Mouse (Mus musculus) gastrocnemius, postnatal 25 days (tissue): Measurements from ENCODE around the gene Gtf2ird1. TPM values are rescaled to one million over a fixed set of nuclear protein-coding genes. Genes with fewer than 3 reads are reported as not detected.
A peak's percentile ranks its signal among the peaks of the same experiment; 100 is the strongest.
"Not testable (repeated sequence)": the region's sequence is repeated elsewhere in the genome, so short reads cannot be mapped to it uniquely, and the experiment has no call there.

ENCODE experiments used
- DNase-seq: peaks from one replicate; pipeline ENCODE4 v3.0.0; 2022
- total RNA-seq, 2 experiments: library from RNA; stranded (reverse); gene quantifications; 1 replicate in 1 of 2; 2 replicates in 1 of 2; pipeline ENCODE4 v1.2.3; 2021

Gene Gtf2ird1
- total RNA-seq, 2 experiments from 2014 or later: 9.6 to 9.9 TPM

- not testable (repeated sequence) for DNase-seq
Measured at GRCm38 (mm10) chr5:134343530-134343929, 113.0 kb downstream of the Gtf2ird1 start.

- peak; percentile 9 for DNase-seq
Measured at GRCm38 (mm10) chr5:134342503-134343205, 113.9 kb downstream of the Gtf2ird1 start.

GRCm38 (mm10) chr5:134341721-134342120 lies 114.8 kb downstream of the Gtf2ird1 start:
- DNase-seq: no peak

GRCm38 (mm10) chr5:134341321-134341720 lies 115.2 kb downstream of the Gtf2ird1 start:
- no peak for DNase-seq

- no peak for DNase-seq
Measured at GRCm38 (mm10) chr5:134340101-134340522, 116.4 kb downstream of the Gtf2ird1 start.

- not testable (repeated sequence) for DNase-seq
Measured at GRCm38 (mm10) chr5:134337012-134337411, 119.5 kb downstream of the Gtf2ird1 start.

- DNase-seq: no peak
Measured at GRCm38 (mm10) chr5:134332743-134333142, 123.8 kb downstream of the Gtf2ird1 start.

- no peak for DNase-seq
Measured at GRCm38 (mm10) chr5:134330082-134330481, 126.4 kb downstream of the Gtf2ird1 start.

GRCm38 (mm10) chr5:134329311-134329710 lies 127.2 kb downstream of the Gtf2ird1 start:
- no peak for DNase-seq

- DNase-seq: no peak
Measured at GRCm38 (mm10) chr5:134328482-134329001, 128.0 kb downstream of the Gtf2ird1 start.

- DNase-seq: no peak
Measured at GRCm38 (mm10) chr5:134325856-134326566, 130.5 kb downstream of the Gtf2ird1 start.

- DNase-seq: no peak
Measured at GRCm38 (mm10) chr5:134323869-134324268, 132.6 kb downstream of the Gtf2ird1 start.

GRCm38 (mm10) chr5:134323311-134323710 lies 133.2 kb downstream of the Gtf2ird1 start:
- DNase-seq: no peak

- no peak for DNase-seq
Measured at GRCm38 (mm10) chr5:134322355-134322754, 134.2 kb downstream of the Gtf2ird1 start.

GRCm38 (mm10) chr5:134321699-134322098 lies 134.8 kb downstream of the Gtf2ird1 start:
- no peak for DNase-seq

- no peak for DNase-seq
Measured at GRCm38 (mm10) chr5:134318903-134319302, 137.6 kb downstream of the Gtf2ird1 start.

- DNase-seq: no peak
Measured at GRCm38 (mm10) chr5:134316721-134317120, 139.8 kb downstream of the Gtf2ird1 start.

GRCm38 (mm10) chr5:134315623-134316350 lies 140.7 kb downstream of the Gtf2ird1 start:
- peak; percentile 52 for DNase-seq

- peak; percentile 97 for DNase-seq
Measured at GRCm38 (mm10) chr5:134314688-134315622, 141.6 kb downstream of the Gtf2ird1 start, which contains the start of gene Gtf2i. Gene Gtf2i (minus strand): TSS chr5:134314760.

GRCm38 (mm10) chr5:134314068-134314674 lies 142.3 kb downstream of the Gtf2ird1 start:
- no peak for DNase-seq
